In the genomic region with DNA sequence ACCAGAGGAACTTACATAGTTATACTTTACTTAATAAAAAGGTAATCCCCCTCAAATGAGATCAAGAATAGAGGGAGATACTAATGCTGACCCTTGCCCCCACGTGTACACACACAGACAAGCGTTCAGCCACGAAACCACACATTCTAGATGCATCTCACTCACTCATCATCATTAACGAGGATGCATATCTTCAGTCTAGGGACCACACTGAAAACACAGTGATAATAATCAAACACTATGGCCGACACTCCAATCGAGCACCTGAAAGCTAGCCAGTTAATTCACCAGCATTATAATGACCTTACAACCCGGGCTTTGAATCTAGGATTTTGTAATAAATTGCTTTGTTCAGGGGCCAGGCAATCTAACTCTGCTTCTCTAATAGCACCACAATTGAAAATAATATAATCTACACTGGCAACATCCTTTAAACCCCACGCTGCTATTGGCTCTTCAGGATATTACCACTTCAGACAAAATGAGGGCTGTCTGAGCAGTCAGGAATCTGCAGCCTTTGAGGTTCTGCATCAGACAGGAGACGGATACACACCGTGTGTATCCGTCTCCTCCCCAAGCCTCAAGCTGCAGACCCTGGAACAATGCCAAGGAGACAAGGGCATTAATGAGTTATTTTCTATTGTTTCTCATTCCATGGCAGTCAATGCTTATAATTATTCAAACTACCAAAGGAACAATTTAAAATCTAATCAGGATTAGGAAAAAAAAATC, we compare ENCODE assay signal across 11 mouse cellular contexts.
DNase-seq lines count a peak whose midpoint lies in the region; ATAC-seq and TF ChIP-seq lines count a peak whose summit lies in the region.
"Had no signal": no experiment of that assay in that cellular context is flagged by ENCODE, and none has a peak within 500 bp of the region (broad histone marks: within the 10 kb centered on the region; RNA-seq: fewer than 3 reads in every experiment).

No protein-coding gene starts in this region.

- no peak for ATAC-seq in kidney, postnatal 0 days (replicated peaks; ENCODE audit: low FRiP score, low read depth)
- ATAC-seq in forebrain, embryonic 13.5 days: peak; percentile 97
- ATAC-seq in midbrain, embryonic 14.5 days (ENCODE audit: low FRiP score, low TSS enrichment): peak; percentile 88; the same call in 1 of the 2 replicates

- no peak overlapping the region for H3K4me3 ChIP-seq in kidney, postnatal 0 days (replicated peaks; ENCODE audit: low read depth, low read length)
- H3K4me3 ChIP-seq in forebrain, embryonic 13.5 days: no peak overlapping the region
- no peak overlapping the region for H3K4me3 ChIP-seq in midbrain, embryonic 14.5 days (replicated peaks; ENCODE audit: low read depth, low read length)
- H3K4me3 ChIP-seq: liver, embryonic 15.5 days had no signal

- H3K4me1 ChIP-seq in kidney, postnatal 0 days (replicated peaks; ENCODE audit: insufficient read depth, low read length): no peaks in the 10 kb centered on the region
- H3K4me1 ChIP-seq in forebrain, embryonic 13.5 days: peaks cover 21% of the 10 kb centered on the region
- peaks cover 19% of the 10 kb centered on the region; the same call in 1 of the 2 replicates for H3K4me1 ChIP-seq in midbrain, embryonic 14.5 days (ENCODE audit: control insufficient read depth, insufficient read depth, low read length)
- H3K4me1 ChIP-seq: liver, embryonic 15.5 days had no signal

- no peak for TF ChIP-seq POLR2A in brain, embryonic 14.5 days (IDR thresholded peaks at IDR 0.05; ENCODE audit: borderline replicate concordance, extremely low read depth, insufficient read depth, insufficient read length, poor library complexity, severe bottlenecking)

- H3K9me3 ChIP-seq in kidney, postnatal 0 days (replicated peaks; ENCODE audit: low read length): no peaks in the 10 kb centered on the region
- no peaks in the 10 kb centered on the region for H3K9me3 ChIP-seq in forebrain, embryonic 13.5 days (replicated peaks)
- no peaks in the 10 kb centered on the region for H3K9me3 ChIP-seq in midbrain, embryonic 14.5 days (ENCODE audit: control insufficient read depth, low read length)
- H3K9me3 ChIP-seq: liver, embryonic 15.5 days had no signal

- H3K27me3 ChIP-seq in kidney, postnatal 0 days (ENCODE audit: insufficient read depth, low read length): no peaks in the 10 kb centered on the region
- H3K27me3 ChIP-seq in forebrain, embryonic 13.5 days: no peaks in the 10 kb centered on the region
- H3K27me3 ChIP-seq in midbrain, embryonic 14.5 days (ENCODE audit: control insufficient read depth, insufficient read depth, low read length): no peaks in the 10 kb centered on the region
- H3K27me3 ChIP-seq: liver, embryonic 15.5 days had no signal

- WGBS in kidney, postnatal 0 days: 56% methylated on average over 11 of the region's 11 CpGs
- WGBS in forebrain, embryonic 13.5 days: 30% methylated on average over 11 of the region's 11 CpGs
- WGBS in midbrain, embryonic 14.5 days: 35% methylated on average over 11 of the region's 11 CpGs

- H3K4me2 ChIP-seq in kidney, postnatal 0 days (ENCODE audit: low read length): no peak overlapping the region
- H3K4me2 ChIP-seq in forebrain, embryonic 13.5 days: peak overlapping the region; percentile 17; the same call in 1 of the 2 replicates
- H3K4me2 ChIP-seq in midbrain, embryonic 14.5 days (ENCODE audit: low read length): peak overlapping the region; percentile 16
- H3K4me2 ChIP-seq: liver, embryonic 15.5 days had no signal

- TF ChIP-seq CTCF in kidney, postnatal 0 days (IDR thresholded peaks at IDR 0.05; ENCODE audit: low read depth): no peak
- no peak for TF ChIP-seq CTCF in brain, embryonic 14.5 days (IDR thresholded peaks at IDR 0.05; ENCODE audit: borderline replicate concordance, extremely low read depth, insufficient read depth, insufficient read length)

- no peaks in the 10 kb centered on the region for H3K36me3 ChIP-seq in kidney, postnatal 0 days (ENCODE audit: insufficient read depth, low read length)
- no peaks in the 10 kb centered on the region for H3K36me3 ChIP-seq in forebrain, embryonic 13.5 days (ENCODE audit: poor library complexity, severe bottlenecking)
- no peaks in the 10 kb centered on the region for H3K36me3 ChIP-seq in midbrain, embryonic 14.5 days (ENCODE audit: control insufficient read depth, insufficient read depth, low read length)
- H3K36me3 ChIP-seq: liver, embryonic 15.5 days had no signal

- no peak overlapping the region for H3K27ac ChIP-seq in kidney, postnatal 0 days
- H3K27ac ChIP-seq in forebrain, embryonic 13.5 days: peak overlapping the region; percentile 53
- peak overlapping the region; percentile 71 for H3K27ac ChIP-seq in midbrain, embryonic 14.5 days (replicated peaks; ENCODE audit: low read depth, low read length)
- H3K27ac ChIP-seq: liver, embryonic 15.5 days had no signal

- peak; percentile 21 for DNase-seq in kidney, postnatal 0 days (ENCODE audit: low spot score)
- DNase-seq in kidney, postnatal 36 days: no peak
- DNase-seq in brain, embryonic 14.5 days (ENCODE audit: low read depth): peak; percentile 88
- DNase-seq in midbrain, embryonic 14.5 days: peak; percentile 80
- DNase-seq in frontal cortex, postnatal 36 days (ENCODE audit: low spot score in 2 of 2): no peak
- DNase-seq in thymus, postnatal 10 days (ENCODE audit: low spot score in 2 of 2): no peak
- DNase-seq: cerebellum, adult 9-11 months; gastrocnemius, postnatal 14 days; thymus, postnatal 4 days had no signal

- no peak overlapping the region for H3K9ac ChIP-seq in kidney, postnatal 0 days (ENCODE audit: low read depth, low read length)
- no peak overlapping the region for H3K9ac ChIP-seq in forebrain, embryonic 13.5 days
- H3K9ac ChIP-seq in midbrain, embryonic 14.5 days (replicated peaks; ENCODE audit: low read length): no peak overlapping the region
- H3K9ac ChIP-seq: liver, embryonic 15.5 days had no signal

Comparison
In these comparisons a context has a peak if more than half of its experiments do, and no peak if none do; other contexts are left out.
1. DNase-seq: peak in kidney, postnatal 0 days (single experiment), brain, embryonic 14.5 days (single experiment) and midbrain, embryonic 14.5 days (single experiment); none in kidney, postnatal 36 days (0 of 2), frontal cortex, postnatal 36 days (0 of 2) and thymus, postnatal 10 days (0 of 2).